Mouse (Mus musculus): ENCODE data around the gene Topbp1. TPM values are rescaled to one million over a fixed set of nuclear protein-coding genes. Genes with fewer than 3 reads are reported as not detected.
A peak's percentile ranks its signal among the peaks of the same experiment; 100 is the strongest.

Gene Topbp1
- polyA plus RNA-seq, 1 experiment = not detected

GRCm38 (mm10) chr9:103288489-103289180, 16.4 kb upstream of the Topbp1 start:
- 93% methylated on average over 13 of the region's 13 CpGs for WGBS

GRCm38 (mm10) chr9:103294507-103294906, 10.5 kb upstream of the Topbp1 start:
- Histone ChIP-seq H3K27ac (ENCODE audit: insufficient read depth, low read depth, low read length) (no peak overlapping the region), H3K4me1 (ENCODE audit: control insufficient read depth, insufficient read depth, low read length) (no peaks in the 10 kb centered on the region), H3K4me3 (ENCODE audit: insufficient read depth, low read depth, low read length) (no peak overlapping the region)
- no peak for TF ChIP-seq CTCF (IDR thresholded peaks at IDR 0.05; ENCODE audit: insufficient read depth, low read depth, low read length)
- 98% methylated on average over 2 of the region's 2 CpGs for WGBS

More at GRCm38 (mm10) chr9:103288489-103289180, 16.4 kb upstream of the Topbp1 start:
- TF ChIP-seq POLR2A (IDR thresholded peaks at IDR 0.05; ENCODE audit: insufficient read depth, low read depth, low read length) (no peak), CTCF (IDR thresholded peaks at IDR 0.05; ENCODE audit: insufficient read depth, low read depth, low read length) (no peak)
- Histone ChIP-seq H3K27ac (ENCODE audit: insufficient read depth, low read depth, low read length) (no peak overlapping the region), H3K4me1 (ENCODE audit: control insufficient read depth, insufficient read depth, low read length) (no peaks in the 10 kb centered on the region), H3K4me3 (ENCODE audit: insufficient read depth, low read depth, low read length) (no peak overlapping the region)

GRCm38 (mm10) chr9:103301086-103301485, 3.9 kb upstream of the Topbp1 start:
- no peak overlapping the region for H3K27ac ChIP-seq (ENCODE audit: insufficient read depth, low read depth, low read length)
- 88% methylated on average over 8 of the region's 8 CpGs for WGBS
- peaks cover 5% of the 10 kb centered on the region; the same call in 1 of the 2 replicates for H3K4me1 ChIP-seq (ENCODE audit: control insufficient read depth, insufficient read depth, low read length)
- no peak for TF ChIP-seq POLR2A (IDR thresholded peaks at IDR 0.05; ENCODE audit: insufficient read depth, low read depth, low read length)
- TF ChIP-seq CTCF (IDR thresholded peaks at IDR 0.05; ENCODE audit: insufficient read depth, low read depth, low read length) = no peak
- H3K4me3 ChIP-seq (ENCODE audit: insufficient read depth, low read depth, low read length) = no peak overlapping the region

GRCm38 (mm10) chr9:103302239-103302638, 2.8 kb upstream of the Topbp1 start:
- no peak overlapping the region for H3K27ac ChIP-seq (ENCODE audit: insufficient read depth, low read depth, low read length)
- no peak overlapping the region for H3K4me3 ChIP-seq (ENCODE audit: insufficient read depth, low read depth, low read length)
- H3K4me1 ChIP-seq (ENCODE audit: control insufficient read depth, insufficient read depth, low read length) = peaks cover 5% of the 10 kb centered on the region; the same call in 1 of the 2 replicates
- TF ChIP-seq CTCF (IDR thresholded peaks at IDR 0.05; ENCODE audit: insufficient read depth, low read depth, low read length) (no peak), POLR2A (IDR thresholded peaks at IDR 0.05; ENCODE audit: insufficient read depth, low read depth, low read length) (no peak)
- WGBS = 73% methylated on average over 4 of the region's 4 CpGs

GRCm38 (mm10) chr9:103302666-103303065, 2.3 kb upstream of the Topbp1 start:
- TF ChIP-seq CTCF (IDR thresholded peaks at IDR 0.05; ENCODE audit: insufficient read depth, low read depth, low read length) (no peak), POLR2A (IDR thresholded peaks at IDR 0.05; ENCODE audit: insufficient read depth, low read depth, low read length) (no peak)
- Histone ChIP-seq H3K27ac (ENCODE audit: insufficient read depth, low read depth, low read length) (no peak overlapping the region), H3K4me1 (ENCODE audit: control insufficient read depth, insufficient read depth, low read length) (peaks cover 5% of the 10 kb centered on the region; the same call in 1 of the 2 replicates), H3K4me3 (ENCODE audit: insufficient read depth, low read depth, low read length) (no peak overlapping the region)
- WGBS = 43% methylated on average over 3 of the region's 3 CpGs

- TF ChIP-seq POLR2A (IDR thresholded peaks at IDR 0.05; ENCODE audit: insufficient read depth, low read depth, low read length) (no peak), CTCF (IDR thresholded peaks at IDR 0.05; ENCODE audit: insufficient read depth, low read depth, low read length) (no peak)
- Histone ChIP-seq H3K27ac (ENCODE audit: insufficient read depth, low read depth, low read length) (no peak overlapping the region), H3K4me1 (ENCODE audit: control insufficient read depth, insufficient read depth, low read length) (peaks cover 5% of the 10 kb centered on the region; the same call in 1 of the 2 replicates), H3K4me3 (ENCODE audit: insufficient read depth, low read depth, low read length) (peak overlapping the region; percentile 80)
- WGBS = under 1% methylated on average over 40 of the region's 40 CpGs
Observed at GRCm38 (mm10) chr9:103305332-103306041, 472 bp downstream of the Topbp1 start.

GRCm38 (mm10) chr9:103309832-103310231, 4.8 kb downstream of the Topbp1 start:
- Histone ChIP-seq H3K4me3 (ENCODE audit: insufficient read depth, low read depth, low read length) (no peak overlapping the region), H3K27ac (ENCODE audit: insufficient read depth, low read depth, low read length) (no peak overlapping the region), H3K4me1 (ENCODE audit: control insufficient read depth, insufficient read depth, low read length) (peaks cover 5% of the 10 kb centered on the region; the same call in 1 of the 2 replicates)
- 88% methylated on average over 6 of the region's 6 CpGs for WGBS
- TF ChIP-seq POLR2A (IDR thresholded peaks at IDR 0.05; ENCODE audit: insufficient read depth, low read depth, low read length) (no peak), CTCF (IDR thresholded peaks at IDR 0.05; ENCODE audit: insufficient read depth, low read depth, low read length) (no peak)

GRCm38 (mm10) chr9:103324678-103325077, 19.7 kb downstream of the Topbp1 start:
- TF ChIP-seq POLR2A (IDR thresholded peaks at IDR 0.05; ENCODE audit: insufficient read depth, low read depth, low read length) = no peak
- TF ChIP-seq CTCF (IDR thresholded peaks at IDR 0.05; ENCODE audit: insufficient read depth, low read depth, low read length) = no peak
- H3K4me1 ChIP-seq (ENCODE audit: control insufficient read depth, insufficient read depth, low read length) = peaks cover 2% of the 10 kb centered on the region; the same call in 1 of the 2 replicates
- 40% methylated on average over 1 of the region's 2 CpGs for WGBS
- no peak overlapping the region for H3K4me3 ChIP-seq (ENCODE audit: insufficient read depth, low read depth, low read length)
- no peak overlapping the region for H3K27ac ChIP-seq (ENCODE audit: insufficient read depth, low read depth, low read length)

- TF ChIP-seq CTCF (IDR thresholded peaks at IDR 0.05; ENCODE audit: insufficient read depth, low read depth, low read length) = no peak
- TF ChIP-seq POLR2A (IDR thresholded peaks at IDR 0.05; ENCODE audit: insufficient read depth, low read depth, low read length) = no peak
- 92% methylated on average over 9 of the region's 9 CpGs for WGBS
- Histone ChIP-seq H3K27ac (ENCODE audit: insufficient read depth, low read depth, low read length) (no peak overlapping the region), H3K4me1 (ENCODE audit: control insufficient read depth, insufficient read depth, low read length) (peaks cover 2% of the 10 kb centered on the region; the same call in 1 of the 2 replicates), H3K4me3 (ENCODE audit: insufficient read depth, low read depth, low read length) (no peak overlapping the region)
Observed at GRCm38 (mm10) chr9:103326449-103326848, 21.4 kb downstream of the Topbp1 start.
